Mouse (Mus musculus) kidney, postnatal 14 days (tissue): Measurements from ENCODE around the gene Prpsap1.

ENCODE experiments used
- DNase-seq: peaks from one replicate; pipeline ENCODE4 v3.0.0; 2022; ENCODE audit warnings: mixed read lengths

Gene Prpsap1

GRCm38 (mm10) chr11:116442129-116442866 is 51.7 kb downstream of the Prpsap1 start:
- no peak for DNase-seq

- DNase-seq: peak; percentile 45
Observed at GRCm38 (mm10) chr11:116440408-116441068, 53.5 kb downstream of the Prpsap1 start.

GRCm38 (mm10) chr11:116439269-116440240 is 54.4 kb downstream of the Prpsap1 start:
- DNase-seq: no peak

GRCm38 (mm10) chr11:116437541-116437940 is 56.5 kb downstream of the Prpsap1 start:
- DNase-seq: no peak

GRCm38 (mm10) chr11:116436725-116437331 is 57.2 kb downstream of the Prpsap1 start:
- DNase-seq: peak; percentile 60

GRCm38 (mm10) chr11:116435992-116436724 is 57.8 kb downstream of the Prpsap1 start:
- DNase-seq: no peak

GRCm38 (mm10) chr11:116434967-116435752 is 58.8 kb downstream of the Prpsap1 start:
- DNase-seq: peak; percentile 76

GRCm38 (mm10) chr11:116434287-116434966 is 59.6 kb downstream of the Prpsap1 start:
- peak; percentile 80 for DNase-seq

GRCm38 (mm10) chr11:116433356-116434286 is 60.4 kb downstream of the Prpsap1 start, which contains the start of gene Ubald2:
Gene Ubald2 (plus strand): TSS chr11:116434094.
- peak; percentile 100 for DNase-seq

- DNase-seq: no peak
Observed at GRCm38 (mm10) chr11:116432593-116433355, 61.2 kb downstream of the Prpsap1 start.

GRCm38 (mm10) chr11:116432127-116432526 is 61.9 kb downstream of the Prpsap1 start:
- no peak for DNase-seq

GRCm38 (mm10) chr11:116431428-116432077 is 62.4 kb downstream of the Prpsap1 start:
- peak; percentile 63 for DNase-seq

GRCm38 (mm10) chr11:116430723-116431427 is 63.1 kb downstream of the Prpsap1 start:
- no peak for DNase-seq

- DNase-seq: no peak
Observed at GRCm38 (mm10) chr11:116429862-116430613, 64.0 kb downstream of the Prpsap1 start.

GRCm38 (mm10) chr11:116428872-116429859 is 64.8 kb downstream of the Prpsap1 start:
- DNase-seq: no peak
